Mouse (Mus musculus): ENCODE data around the gene Hoxb13. TPM values are rescaled to one million over a fixed set of nuclear protein-coding genes. Genes with fewer than 3 reads are reported as not detected.

Gene Hoxb13
- total RNA-seq, 4 experiments from 2014 or later = not detected

Other genes with a start within 250 kb of the Hoxb13 start
- gene Igf2bp1, start 188.4 kb upstream of the Hoxb13 start, total RNA-seq (2022) = not detected
- not detected for gene Gip, start 169.8 kb upstream of the Hoxb13 start, total RNA-seq (2022)
- gene Snf8, start 159.4 kb upstream of the Hoxb13 start, total RNA-seq (2022) = 10 to 100 TPM; 30.5 to 36.9 (median 31.6) TPM
- 10 to 100 TPM; 15.0 to 17.9 (median 16.3) TPM for gene Ube2z, start 128.9 kb upstream of the Hoxb13 start, total RNA-seq (2022)
- 1,000 to 10,000 TPM; 1,235 to 1,416 (median 1,336) TPM for gene Atp5g1, start 118.6 kb upstream of the Hoxb13 start, total RNA-seq (2022)
- gene Calcoco2, start 82.4 kb upstream of the Hoxb13 start, total RNA-seq (2022) = not detected
- gene Ttll6, start 60.5 kb upstream of the Hoxb13 start, total RNA-seq (2022) = not detected
- gene Hoxb9, start 77.1 kb downstream of the Hoxb13 start, total RNA-seq (2022) = under 1 TPM in 3 of 4 experiments, not detected in 1; 0.12 to 0.24 (median 0.19) TPM
- under 1 TPM in 2 of 4 experiments, not detected in 2; 0.11 to 0.19 TPM for gene Hoxb8, start 87.6 kb downstream of the Hoxb13 start, total RNA-seq (2022)
- 1 to 10 TPM in 1 of 4 experiments, under 1 TPM in 2, not detected in 1; 0.52 to 1.0 (median 0.94) TPM for gene Hoxb7, start 92.3 kb downstream of the Hoxb13 start, total RNA-seq (2022)
- gene Hoxb6, start 98.2 kb downstream of the Hoxb13 start, total RNA-seq (2022) = under 1 TPM in 3 of 4 experiments, not detected in 1; 0.29 to 0.77 (median 0.31) TPM
- under 1 TPM; 0.29 to 0.49 (median 0.37) TPM for gene Hoxb5, start 109.0 kb downstream of the Hoxb13 start, total RNA-seq (2022)
- under 1 TPM; 0.15 to 0.46 (median 0.21) TPM for gene Hoxb4, start 124.0 kb downstream of the Hoxb13 start, total RNA-seq (2022)
- gene Hoxb3, start 129.0 kb downstream of the Hoxb13 start, total RNA-seq (2022) = under 1 TPM; 0.24 to 0.40 (median 0.30) TPM
- gene Hoxb2, start 156.2 kb downstream of the Hoxb13 start, total RNA-seq (2022) = under 1 TPM in 2 of 4 experiments, not detected in 2; 0.22 to 0.24 TPM
- gene Hoxb1, start 171.4 kb downstream of the Hoxb13 start, total RNA-seq (2022) = not detected

Measured in gastrocnemius, adult 8-10 months (tissue).